Mouse (Mus musculus) spleen, postnatal 4 days (tissue): ENCODE measurements at regions not wholly inside any gene's neighbourhood (a gene's known extent, or its start where the extent isn't known, plus 50 kb on each side); places are given as distances from the start of the nearest gene placed in this dataset.

Experiments used
- DNase-seq, 2 experiments: peaks; one replicate each; pipeline ENCODE4 v3.0.0; 2022; ENCODE audit warnings: low spot score in 2 of 2

- DNase-seq = no peak
Measured at GRCm38 (mm10) chr3:21218936-21219335, 852.0 kb upstream of the Agtr1b start.

- no peak for DNase-seq
Measured at GRCm38 (mm10) chr3:21241184-21241583, 835.3 kb upstream of the Tbl1xr1 start.

- DNase-seq = no peak
Measured at GRCm38 (mm10) chr3:21256129-21256760, 820.2 kb upstream of the Tbl1xr1 start.

GRCm38 (mm10) chr3:21263317-21263716 lies 813.1 kb upstream of the Tbl1xr1 start:
- no peak for DNase-seq

GRCm38 (mm10) chr3:21265491-21265890 lies 811.0 kb upstream of the Tbl1xr1 start:
- DNase-seq = no peak

DNA sequence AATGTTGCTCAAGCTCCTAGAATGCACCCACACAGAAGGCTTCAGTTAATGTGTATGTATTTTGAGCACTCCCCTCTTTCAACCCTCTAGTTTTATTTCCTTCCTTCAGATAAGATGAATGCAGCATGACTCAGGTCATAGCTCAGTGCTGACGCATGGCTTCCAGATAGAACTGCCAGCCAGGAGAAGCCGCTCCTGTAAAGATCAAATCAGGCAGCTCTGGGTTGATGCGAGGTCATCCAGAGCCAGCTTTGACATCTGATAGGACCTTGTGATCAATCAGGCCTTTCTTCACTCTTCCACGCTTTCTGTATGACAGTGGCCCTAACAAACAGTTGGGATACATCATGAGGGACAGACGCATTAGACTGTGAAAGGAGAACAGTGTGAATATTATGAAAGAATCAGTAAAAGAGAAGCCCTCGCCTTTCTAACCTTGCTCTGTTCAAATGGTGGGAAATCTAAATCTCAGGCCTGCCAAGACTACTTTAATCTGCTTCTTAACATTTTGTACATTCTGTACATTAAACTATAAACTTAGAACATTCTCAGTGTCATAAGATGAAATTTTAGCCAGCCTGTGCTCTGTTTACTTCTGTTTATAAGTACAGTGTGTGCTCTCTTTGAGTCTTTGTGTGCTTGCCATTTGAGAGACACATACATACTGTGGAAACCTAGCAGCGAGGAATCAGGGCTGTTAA lies 807.9 kb upstream of the Tbl1xr1 start:
- DNase-seq = no peak

GRCm38 (mm10) chr3:21269130-21269440 lies 807.4 kb upstream of the Tbl1xr1 start:
- no peak for DNase-seq

- no peak for DNase-seq
Measured at GRCm38 (mm10) chr3:21270788-21271187, 805.7 kb upstream of the Tbl1xr1 start.

DNA sequence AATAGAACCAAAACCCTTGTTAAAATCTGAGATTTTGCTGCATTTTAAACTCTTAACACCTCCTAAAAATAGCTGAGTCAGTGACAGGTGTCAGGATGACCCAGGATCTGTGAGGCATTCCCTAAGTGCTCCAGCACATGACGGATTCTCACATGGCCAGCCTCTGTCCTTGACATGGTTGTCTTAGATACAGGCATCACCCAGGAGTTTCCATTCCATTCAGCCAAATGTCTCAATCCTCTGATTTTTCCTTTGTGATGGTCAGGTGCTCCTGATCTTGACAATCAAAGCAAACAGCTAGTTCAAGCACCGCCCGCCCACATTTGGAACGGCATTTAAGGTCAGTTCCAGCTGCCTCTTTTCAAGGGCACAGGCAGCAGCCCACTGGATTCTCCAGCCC lies 804.2 kb upstream of the Tbl1xr1 start:
- DNase-seq = no peak

GRCm38 (mm10) chr3:21292774-21293173 lies 783.7 kb upstream of the Tbl1xr1 start:
- no peak for DNase-seq

GRCm38 (mm10) chr3:21293308-21293707 lies 783.1 kb upstream of the Tbl1xr1 start:
- DNase-seq = no peak

DNA sequence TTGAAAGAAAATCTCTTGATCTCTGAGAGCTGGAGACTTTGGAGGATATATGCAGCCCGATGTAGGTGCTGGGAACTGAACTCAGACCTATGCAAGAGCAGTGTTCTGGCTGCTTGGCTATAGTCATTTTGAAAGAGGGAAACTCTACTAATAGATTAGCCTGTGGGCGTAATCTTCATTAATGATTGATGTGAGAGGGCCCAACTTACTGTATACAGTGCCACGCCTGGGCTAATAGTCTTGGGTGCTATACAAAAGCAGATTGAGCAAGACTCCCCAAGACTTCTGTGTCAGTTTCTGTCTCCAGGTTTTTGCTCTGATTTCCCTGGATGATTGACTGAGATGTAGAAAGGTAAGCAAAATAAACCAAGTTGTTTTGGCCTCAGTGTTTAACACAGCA lies 781.7 kb upstream of the Tbl1xr1 start:
- no peak for DNase-seq

DNA sequence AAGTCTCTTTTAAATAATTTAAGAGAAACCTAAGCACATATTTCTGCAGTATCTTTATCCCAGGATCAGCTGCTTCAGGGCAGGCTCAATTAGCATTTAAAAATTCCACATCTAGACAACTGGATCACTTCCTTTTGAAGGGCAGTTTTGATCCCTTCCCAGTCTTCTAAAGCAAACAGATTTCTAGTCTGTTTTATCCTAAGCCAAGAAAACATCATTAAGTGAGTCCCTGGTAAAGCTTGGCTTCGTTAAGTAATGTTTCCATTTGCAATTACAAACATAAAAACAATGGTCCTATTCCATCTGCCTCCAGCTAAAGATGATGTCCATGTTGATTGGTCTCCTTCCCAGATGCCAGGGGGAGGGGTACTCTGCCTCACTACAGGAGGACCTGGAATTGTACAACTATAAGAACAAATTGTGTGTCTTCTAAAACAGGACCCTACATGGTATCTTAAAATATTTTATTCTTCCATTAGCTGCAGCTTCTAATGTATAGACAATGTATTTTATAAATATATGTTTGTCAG lies 779.8 kb upstream of the Tbl1xr1 start:
- no peak for DNase-seq

DNA sequence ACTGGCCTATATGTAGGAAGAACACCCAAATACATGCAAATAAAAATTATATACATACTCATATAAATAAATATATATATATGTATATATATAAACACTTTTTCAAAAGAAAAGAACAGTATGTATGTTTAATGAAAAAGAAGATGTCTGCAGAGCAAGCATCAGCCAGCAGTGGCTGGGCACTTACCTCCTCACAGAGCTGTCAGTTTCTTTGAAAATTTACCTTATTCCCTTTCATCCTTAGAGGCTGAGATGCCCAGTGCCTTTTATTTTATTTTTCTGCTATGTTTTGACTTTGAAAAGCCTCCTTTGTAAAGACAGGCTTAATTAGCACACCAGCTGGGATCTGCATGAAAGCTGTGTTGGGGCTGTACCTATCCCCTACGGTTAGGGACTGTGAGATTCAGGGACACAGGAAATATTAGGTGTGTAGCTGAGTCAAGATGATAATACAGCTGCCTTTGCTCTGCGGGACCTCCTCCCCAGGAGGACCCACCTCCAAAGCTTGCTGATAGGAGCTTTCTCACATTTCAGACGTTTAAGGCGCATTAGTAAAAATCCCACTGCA lies 751.0 kb upstream of the Tbl1xr1 start:
- no peak for DNase-seq

- no peak for DNase-seq
Measured at GRCm38 (mm10) chr3:21341916-21342315, 734.5 kb upstream of the Tbl1xr1 start.

DNA sequence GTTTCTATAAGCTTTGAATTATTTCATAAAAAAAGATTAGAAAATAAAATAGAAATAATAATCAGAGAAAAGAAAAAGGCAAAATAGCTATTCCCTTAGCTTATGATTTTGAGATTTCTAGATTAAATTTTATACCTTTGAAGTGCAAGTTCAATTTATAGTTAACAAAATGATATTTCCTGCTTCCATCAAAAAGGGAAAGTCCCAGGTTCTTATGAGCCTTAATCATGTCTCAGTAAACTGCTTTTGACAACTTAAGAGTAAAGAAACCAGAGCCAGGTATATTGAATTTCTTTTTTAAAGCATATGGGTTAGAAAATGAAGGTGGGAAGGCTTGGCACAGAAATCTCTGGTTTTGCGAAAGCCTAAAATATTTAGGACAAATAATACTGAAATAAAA lies 733.4 kb upstream of the Tbl1xr1 start:
- DNase-seq = no peak

DNA sequence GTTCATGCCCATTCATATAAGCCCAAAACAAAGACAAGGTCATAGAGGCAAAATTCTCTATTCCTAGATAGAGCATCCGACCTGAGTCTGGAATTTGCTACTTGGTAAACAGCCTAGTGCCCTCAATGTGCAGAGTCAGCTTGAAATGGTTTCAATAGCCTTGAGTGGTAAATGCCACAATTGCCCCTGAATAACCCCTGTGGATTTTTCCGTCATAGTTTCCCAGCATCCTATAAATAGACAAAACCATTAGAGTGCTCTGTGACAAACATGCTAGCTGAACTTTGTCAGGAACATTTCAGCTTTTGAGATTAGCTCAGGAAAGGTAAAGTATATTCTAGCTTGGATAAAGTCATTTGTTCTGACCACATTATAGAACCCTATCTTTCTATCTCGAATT lies 727.0 kb upstream of the Tbl1xr1 start:
- DNase-seq = no peak

DNA sequence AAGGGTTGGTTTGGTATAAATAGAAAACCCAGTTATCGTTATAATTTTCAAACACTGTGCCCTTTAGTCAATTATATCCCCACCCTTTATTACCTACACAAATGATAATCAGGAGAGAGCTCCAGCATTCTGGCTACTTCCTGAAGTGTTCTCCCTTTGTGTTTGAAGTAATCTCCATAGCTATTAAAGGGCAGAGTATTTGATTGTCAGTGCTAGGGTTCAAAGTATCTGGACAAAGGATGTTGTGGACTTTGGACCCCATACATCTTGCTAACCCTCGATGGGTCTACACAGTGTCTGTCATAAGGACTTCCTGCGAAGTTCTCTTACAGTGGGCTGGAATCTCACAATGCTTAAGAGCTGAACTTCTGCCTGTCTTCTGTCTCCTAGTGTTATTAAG lies 720.3 kb upstream of the Tbl1xr1 start:
- no peak for DNase-seq

- DNase-seq = no peak
Measured at GRCm38 (mm10) chr3:21356831-21357712, 719.4 kb upstream of the Tbl1xr1 start.

DNA sequence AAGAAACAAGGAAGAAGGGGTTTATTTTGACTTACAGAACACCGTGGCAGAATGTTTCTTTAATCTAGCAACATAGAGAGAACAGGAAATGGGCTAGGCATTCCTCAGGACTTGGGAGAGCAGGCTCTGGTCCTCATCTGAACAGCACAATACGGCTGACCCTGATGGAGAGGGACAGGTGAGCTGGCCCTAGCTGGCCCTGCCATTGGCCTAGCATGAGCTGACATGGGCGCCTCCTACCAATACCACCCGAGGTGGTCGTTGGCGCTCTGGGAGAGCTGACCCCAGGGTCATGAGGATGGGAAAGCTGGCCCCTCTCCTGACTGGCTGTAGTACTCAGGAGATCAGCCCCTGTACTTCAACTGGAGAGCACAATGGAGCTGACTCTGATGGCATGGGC lies 718.4 kb upstream of the Tbl1xr1 start:
- DNase-seq = no peak

DNA sequence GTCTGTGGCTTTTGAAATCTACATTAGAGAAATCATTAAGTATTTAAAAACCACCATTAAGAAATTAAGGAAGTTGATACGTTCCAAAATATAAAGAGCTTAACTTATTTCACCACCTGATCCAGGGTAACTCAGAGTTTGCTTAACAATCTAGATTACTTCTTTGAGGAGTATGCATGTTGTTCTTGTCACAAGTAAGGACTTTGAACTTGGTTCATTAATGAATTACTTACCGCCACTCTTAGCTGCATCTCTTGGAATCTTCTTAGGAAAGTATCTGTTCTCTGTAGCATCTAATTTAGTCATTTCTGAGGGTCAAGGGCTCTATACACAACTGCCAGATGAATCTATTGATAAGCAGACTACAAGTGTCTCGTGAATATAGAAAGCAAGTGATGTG lies 715.4 kb upstream of the Tbl1xr1 start:
- DNase-seq = no peak

GRCm38 (mm10) chr3:21379816-21380215 lies 696.6 kb upstream of the Tbl1xr1 start:
- no peak for DNase-seq
